Mouse (Mus musculus): ENCODE results near the gene Gpr18.

DNA sequence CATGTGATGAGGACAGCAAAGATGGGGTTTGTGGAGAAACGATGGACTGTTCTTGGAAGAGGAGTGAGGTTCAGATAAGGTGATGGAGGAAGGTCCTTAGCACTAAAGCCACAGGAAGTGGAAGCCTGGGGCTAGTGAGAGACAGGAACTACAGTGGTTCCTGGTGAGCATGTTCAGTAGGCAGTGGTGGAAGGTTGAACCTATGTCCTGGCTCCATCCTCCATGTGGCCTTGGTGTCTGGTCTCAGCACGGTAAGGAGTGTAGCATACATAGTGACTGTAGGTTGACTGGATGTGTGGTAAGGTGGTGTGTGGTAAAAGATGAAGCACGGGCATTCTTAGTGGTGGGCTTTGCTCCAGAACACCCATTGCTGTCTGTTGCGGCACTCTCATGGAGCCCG is 34.3 kb upstream of the Gpr18 start:
- TF ChIP-seq CTCF (IDR thresholded peaks at IDR 0.05; ENCODE audit: low read depth) (no peak), EP300 (IDR thresholded peaks at IDR 0.05; ENCODE audit: low read depth) (no peak)
